Mouse (Mus musculus) left cerebral cortex, adult 11 months (tissue): ENCODE data around the gene Dct.

Source experiments
- DNase-seq: peaks from one replicate; pipeline ENCODE4 v3.0.0; 2022; ENCODE audit warnings: low spot score

Gene Dct

DNA sequence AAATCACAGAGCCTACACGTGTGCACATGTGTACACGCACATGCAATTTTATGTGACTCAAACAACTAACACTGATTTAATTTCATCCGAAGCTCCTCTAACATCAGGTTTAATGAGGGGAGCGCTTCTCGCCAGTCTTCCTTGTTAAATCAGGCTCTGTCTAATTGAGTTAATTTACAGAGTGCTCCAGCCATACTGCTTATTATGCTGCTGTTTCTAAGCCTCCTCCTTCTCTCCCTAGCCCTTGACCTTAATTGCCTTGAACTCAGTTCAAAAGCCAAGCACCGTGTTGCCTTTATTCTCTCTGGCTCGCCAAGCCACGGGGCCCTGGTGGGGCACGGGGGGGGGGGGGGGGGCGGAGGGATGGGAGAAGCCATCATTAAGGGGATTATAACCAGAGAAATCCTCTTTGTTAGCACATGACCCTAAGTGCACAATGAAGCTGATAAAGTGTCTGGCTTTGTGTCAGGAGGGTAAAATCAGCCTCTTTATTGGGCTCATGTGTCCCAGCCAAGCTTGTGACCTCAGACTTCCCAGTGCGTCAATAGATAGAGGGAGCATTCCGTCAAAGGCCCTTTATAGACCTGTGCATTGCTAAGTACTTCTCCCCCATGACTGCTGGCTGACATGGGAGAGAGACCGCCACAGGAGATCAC is at the start of gene Dct:
TSS of gene Dct (minus strand) at position 270 of the 656 bp plus-strand sequence.
- no peak for DNase-seq

DNA sequence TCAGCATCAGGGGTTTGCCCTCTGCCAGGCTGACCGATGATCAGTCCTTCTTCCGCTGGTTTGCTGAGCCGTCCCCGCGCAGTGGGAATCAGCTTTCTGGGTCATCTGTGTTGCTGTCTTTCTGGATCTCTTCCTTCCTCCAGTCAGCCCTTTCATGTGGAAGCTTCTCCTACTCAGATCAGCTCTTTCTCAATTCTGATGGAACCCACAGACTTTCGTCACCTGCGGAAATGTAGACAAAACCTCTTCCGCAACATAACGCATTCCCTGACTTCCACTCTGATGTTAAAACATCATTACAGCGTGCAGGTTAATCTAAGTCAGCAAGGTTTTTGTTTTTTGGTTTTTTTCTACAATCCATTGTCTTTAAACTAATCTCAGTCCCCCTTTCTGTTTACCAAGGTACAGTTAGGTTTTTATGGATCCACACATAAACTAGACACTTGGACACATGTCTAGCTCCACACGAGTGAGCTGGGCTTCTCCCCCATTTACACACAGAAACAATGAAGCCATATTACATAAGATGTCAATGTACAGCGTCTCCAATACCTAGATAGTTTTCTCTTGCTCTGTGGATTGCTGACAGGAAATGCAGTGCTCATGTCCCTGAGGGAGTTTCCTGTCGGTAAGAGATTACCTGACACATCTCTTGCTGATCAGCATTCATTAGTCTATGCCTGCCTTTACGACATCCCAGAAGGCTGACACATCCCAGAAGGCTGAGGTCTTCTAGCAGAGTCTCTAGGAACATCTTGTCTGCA is 49.4 kb upstream of the Dct start:
- no peak for DNase-seq

DNA sequence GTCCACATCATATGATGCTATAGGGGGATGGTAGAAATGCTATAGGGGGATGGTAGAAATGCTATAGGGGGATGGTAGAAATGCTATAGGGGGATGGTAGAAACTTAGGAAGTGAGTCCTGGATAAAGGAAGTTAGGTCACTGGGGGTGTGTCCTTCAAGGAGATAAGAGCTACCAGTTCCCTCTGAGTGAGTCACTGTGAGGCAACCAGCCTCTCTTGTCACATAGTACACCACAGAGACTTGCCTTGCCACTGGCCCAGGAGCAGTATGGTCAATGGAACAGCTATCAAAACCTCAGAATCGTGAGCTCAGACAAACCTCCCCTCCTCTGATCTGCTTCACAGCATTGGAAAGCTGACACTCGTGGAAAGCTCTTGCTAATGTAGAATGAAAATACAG is 46.2 kb upstream of the Dct start:
- no peak for DNase-seq

DNA sequence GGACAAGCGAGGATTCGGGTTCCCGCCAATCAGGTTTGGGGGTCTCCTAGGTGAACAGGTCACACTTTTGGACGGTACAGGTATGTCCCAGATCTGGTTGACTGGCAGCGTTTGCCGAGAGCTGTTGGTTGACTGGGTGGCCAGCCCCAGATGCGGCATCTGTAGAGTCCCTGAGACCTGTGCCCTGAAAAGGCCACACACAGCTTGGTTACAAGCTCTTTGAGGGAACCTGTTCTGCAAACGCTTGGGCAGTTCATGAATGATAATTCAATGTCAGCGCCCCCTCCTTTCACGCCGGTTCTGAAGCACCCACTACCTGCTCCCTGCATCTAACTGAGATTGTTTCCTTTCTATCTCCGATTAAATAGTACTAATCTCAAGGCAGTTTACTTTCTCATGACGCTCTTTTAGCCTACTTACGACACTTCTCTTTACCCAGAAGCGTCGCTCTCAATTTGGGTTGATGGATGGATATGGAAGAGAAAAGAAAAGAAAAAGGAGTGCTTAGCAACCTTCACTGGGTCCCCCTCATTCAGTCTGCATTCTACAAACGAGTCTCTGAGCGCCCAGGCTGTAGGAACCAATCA is 37.9 kb upstream of the Dct start:
- DNase-seq, result no peak

DNA sequence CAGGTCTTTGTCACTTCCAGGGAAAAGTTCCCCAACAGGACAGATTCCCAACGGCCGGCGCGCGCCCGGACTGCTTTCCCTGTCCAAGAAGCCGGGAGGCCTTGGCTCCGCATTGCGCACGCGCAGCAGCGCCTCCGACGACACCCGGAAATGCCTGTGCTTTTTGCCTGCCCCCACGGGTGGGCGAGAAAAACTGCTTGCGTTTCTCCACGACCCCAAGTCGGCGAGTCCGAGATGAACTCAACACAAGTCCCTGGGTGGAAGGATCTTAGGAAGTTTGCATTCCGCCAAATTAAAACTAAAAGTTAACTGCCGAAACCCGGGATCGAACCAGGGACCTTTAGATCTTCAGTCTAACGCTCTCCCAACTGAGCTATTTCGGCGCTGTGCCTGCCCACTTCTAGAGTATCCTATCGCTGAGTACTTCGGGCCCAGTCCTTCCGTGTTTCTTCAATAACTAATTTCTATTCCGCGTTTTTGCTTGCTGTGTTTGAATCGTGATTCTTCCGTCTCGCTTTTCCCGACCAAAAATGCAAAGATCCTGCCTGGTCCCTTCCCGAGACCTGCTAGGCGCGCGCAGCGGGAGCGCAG is 37.3 kb upstream of the Dct start:
- peak; percentile 77 for DNase-seq

DNA sequence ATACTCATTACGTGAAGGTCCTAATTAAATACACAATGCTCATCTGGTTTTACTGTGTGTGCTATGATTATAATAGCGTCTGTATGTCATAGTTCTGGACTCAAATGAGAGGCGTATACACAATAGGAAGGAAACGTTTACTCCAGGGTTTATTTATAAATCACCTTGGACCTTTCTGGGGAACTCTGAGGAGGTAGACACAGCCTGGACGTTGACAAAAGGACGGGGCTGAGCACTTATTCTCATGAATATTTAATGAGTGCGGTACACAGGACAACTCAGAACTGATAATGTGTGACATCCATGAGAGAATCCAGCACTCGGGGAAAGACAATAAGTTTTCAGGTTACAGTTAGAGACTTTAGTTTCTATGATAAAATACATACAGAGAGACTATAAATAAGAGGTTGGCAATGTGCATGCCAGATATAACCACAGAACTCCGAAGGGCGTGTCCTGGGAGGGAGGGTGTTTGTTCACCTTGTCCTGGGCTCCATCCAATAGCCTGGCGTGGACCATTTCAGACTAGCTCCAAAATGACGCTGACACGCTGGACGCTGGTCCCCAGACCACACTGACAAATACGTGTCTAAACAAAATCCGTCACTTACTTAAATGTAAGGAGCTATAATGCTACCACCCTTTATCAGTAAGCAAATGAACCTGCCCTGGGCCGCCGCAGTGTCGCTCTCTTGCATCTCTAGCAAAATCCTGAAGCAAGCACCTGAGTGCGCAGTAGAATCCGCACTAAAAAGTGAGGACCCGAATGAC is 36.6 kb upstream of the Dct start:
- peak; percentile 4 for DNase-seq

- no peak for DNase-seq
Observed at GRCm38 (mm10) chr14:118086271-118087035, 34.4 kb upstream of the Dct start.

GRCm38 (mm10) chr14:118083851-118084250 is 31.8 kb upstream of the Dct start:
- no peak for DNase-seq

GRCm38 (mm10) chr14:118080606-118081005 is 28.6 kb upstream of the Dct start:
- no peak for DNase-seq

GRCm38 (mm10) chr14:118070100-118070499 is 18.1 kb upstream of the Dct start:
- DNase-seq, result no peak

DNA sequence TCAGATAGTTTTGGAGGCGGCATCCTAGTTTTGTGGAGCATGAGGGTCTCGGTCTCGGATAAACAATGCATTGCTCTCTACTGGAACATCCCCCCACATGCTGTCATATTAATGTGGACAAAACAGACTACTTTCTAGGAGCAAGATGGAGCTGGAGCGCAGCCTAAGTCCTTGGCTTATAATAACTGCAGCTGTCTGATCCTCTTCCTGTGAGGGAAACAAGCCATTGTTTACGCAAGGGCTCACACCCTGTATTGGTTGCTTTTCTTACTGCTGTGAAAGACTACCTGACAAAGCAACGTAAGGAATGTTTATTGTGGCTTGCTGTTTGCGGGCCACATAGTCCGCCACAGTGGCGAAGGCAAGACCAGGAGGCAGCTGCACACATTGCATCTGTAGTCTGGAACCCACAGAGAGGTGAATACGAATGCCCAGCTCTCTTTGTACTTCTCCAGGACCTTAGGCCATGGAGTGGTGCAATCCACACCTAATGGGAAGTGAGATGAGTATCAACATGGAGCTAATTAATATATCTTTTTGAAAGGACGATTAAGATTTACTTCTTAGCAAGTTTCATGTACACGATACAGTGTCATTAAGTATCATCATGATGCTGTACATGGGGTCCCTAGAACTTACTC is 17.5 kb upstream of the Dct start:
- DNase-seq, result no peak

DNA sequence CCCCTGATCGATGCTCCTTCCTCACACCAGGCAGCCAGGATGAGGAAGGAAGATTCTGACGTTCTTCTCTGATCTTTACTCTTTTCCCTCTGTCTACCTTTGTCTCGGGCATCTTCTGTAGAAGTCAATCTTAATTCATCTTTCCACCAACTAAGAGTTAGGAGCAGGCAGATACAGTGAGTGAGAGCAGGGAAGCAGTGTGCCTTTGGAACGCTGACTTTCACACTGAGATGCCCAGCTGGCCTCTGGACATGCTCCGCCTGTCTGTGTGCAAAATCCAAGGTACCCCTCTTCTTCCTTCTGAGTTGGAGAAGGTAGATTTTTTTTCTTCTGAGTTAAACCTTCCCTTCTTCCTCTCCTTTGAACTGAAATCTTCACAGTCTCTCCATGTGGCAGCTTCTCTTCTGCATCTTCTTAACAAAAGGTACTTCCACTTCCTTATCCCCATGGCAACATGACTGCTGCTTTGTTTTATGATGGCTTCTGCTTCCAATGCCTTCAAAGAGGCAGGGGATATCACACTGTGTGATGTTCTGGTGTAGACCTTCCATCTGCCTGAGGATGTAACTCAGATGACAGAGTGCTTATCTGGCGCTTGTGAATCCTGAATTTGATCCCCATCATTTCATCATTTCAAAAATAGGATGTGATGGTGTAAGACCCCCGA is 9.9 kb upstream of the Dct start:
- no peak for DNase-seq

GRCm38 (mm10) chr14:118058581-118058886 is 6.5 kb upstream of the Dct start:
- DNase-seq, result no peak

- no peak for DNase-seq
Observed at GRCm38 (mm10) chr14:118057696-118058580, 5.9 kb upstream of the Dct start.

DNA sequence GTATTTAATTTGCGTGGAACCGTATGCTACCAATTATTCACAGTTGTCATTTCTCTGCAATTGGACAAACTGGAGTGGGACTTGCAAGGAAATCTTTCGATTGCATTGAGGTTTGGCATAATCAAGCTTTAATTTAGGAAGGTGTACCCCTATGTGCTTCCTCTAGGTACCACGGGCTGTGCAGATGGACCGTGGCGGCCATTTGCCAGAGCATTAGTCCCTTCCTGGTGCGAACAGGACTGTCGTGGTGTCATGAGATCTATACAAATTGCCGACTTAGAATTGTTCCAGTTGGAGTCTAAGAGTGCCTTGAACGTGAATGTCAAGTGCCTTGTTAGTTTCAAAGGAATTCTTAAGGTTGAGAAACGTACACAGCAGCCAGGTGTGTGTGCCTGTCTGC is 726 bp upstream of the Dct start:
- no peak for DNase-seq

- DNase-seq, result no peak
Observed at GRCm38 (mm10) chr14:118051396-118051795, 648 bp downstream of the Dct start.

DNA sequence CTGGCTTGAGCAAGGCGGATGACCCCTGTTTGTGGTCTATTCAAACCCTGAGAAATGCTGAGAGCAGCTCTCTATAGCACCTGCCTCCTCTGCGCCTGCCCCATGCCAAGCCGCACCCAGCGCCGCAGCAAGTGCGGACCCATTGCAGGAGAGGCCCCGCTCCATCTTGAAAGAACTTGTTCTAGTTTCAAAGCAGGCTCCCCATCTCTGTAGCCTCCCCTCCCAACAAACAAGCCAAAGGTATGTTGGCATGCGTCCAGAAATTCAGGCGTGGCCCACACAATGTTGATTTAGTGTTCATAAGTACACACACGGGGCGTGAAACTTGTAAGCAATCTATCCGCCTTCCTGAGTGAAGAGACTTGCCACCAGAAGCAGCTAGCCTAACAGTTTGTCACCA is 1.1 kb downstream of the Dct start:
- DNase-seq, result no peak

DNA sequence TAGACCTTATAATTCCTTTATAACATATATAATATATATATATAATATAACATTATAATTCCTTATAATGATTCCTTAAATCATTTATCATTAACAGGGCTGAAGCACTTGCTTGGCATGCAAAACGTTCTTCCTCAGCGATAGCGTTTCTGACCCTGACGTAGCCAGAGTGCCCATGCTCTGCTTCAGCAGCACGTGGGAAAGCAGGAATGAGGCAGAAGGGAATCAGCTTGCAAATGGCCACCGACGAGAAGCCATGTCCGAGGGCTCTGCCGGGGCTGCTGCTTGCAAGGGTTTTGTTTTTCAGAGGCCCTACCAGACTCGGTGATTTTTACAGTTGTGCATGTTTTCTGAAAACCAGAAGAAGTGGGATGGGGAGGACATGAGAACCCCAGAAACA is 1.6 kb downstream of the Dct start:
- no peak for DNase-seq

GRCm38 (mm10) chr14:118049648-118050238 is 2.3 kb downstream of the Dct start:
- DNase-seq, result no peak
